Mouse (Mus musculus) CH12F3 (cell line): Measurements from ENCODE around the gene Dusp6.

Experiments used
- in situ Hi-C: fragments of 300-500 bp; cut with MboI; formaldehyde crosslinking; loops from 2 replicates; pipeline ENCODE4 v1.14.3; 2020; ENCODE audit warnings: low sequenced_read_pairs

The Dusp6 gene

GRCm38 (mm10) chr10:99244655-99245260 is 18.3 kb upstream of the Dusp6 start:
- in situ Hi-C loops, result no loop called here

- in situ Hi-C loops, result no loop called here
These were observed 16.1 kb upstream of the Dusp6 start for GRCm38 (mm10) chr10:99246797-99247508.

- in situ Hi-C loops, result no loop called here
These were observed 12.2 kb upstream of the Dusp6 start for GRCm38 (mm10) chr10:99250874-99251281.

GRCm38 (mm10) chr10:99253412-99253811 is 9.6 kb upstream of the Dusp6 start:
- in situ Hi-C loops, result no loop called here

- in situ Hi-C loops, result no loop called here
These were observed 7.0 kb upstream of the Dusp6 start for GRCm38 (mm10) chr10:99255830-99256570.

- in situ Hi-C loops, result no loop called here
These were observed 5.5 kb upstream of the Dusp6 start for GRCm38 (mm10) chr10:99257531-99257930.

- in situ Hi-C loops, result no loop called here
These were observed 3.2 kb upstream of the Dusp6 start for GRCm38 (mm10) chr10:99259840-99260239.

GRCm38 (mm10) chr10:99261151-99261635 is 1.8 kb upstream of the Dusp6 start:
- in situ Hi-C loops, result no loop called here

GRCm38 (mm10) chr10:99261636-99262318 is 1.3 kb upstream of the Dusp6 start:
- in situ Hi-C loops, result no loop called here

- in situ Hi-C loops, result no loop called here
These were observed 638 bp upstream of the Dusp6 start for GRCm38 (mm10) chr10:99262319-99262866.

- in situ Hi-C loops, result no loop called here
These were observed 589 bp downstream of the Dusp6 start for GRCm38 (mm10) chr10:99263419-99264221.

GRCm38 (mm10) chr10:99264301-99265010 is 1.4 kb downstream of the Dusp6 start:
- in situ Hi-C loops, result no loop called here

GRCm38 (mm10) chr10:99265011-99265694 is 2.1 kb downstream of the Dusp6 start:
- in situ Hi-C loops, result no loop called here

- in situ Hi-C loops, result no loop called here
These were observed 3.0 kb downstream of the Dusp6 start for GRCm38 (mm10) chr10:99266025-99266424.

GRCm38 (mm10) chr10:99267621-99268020 is 4.6 kb downstream of the Dusp6 start:
- in situ Hi-C loops, result no loop called here

- in situ Hi-C loops, result no loop called here
These were observed 5.6 kb downstream of the Dusp6 start for GRCm38 (mm10) chr10:99268421-99269300.

GRCm38 (mm10) chr10:99269301-99269701 is 6.3 kb downstream of the Dusp6 start:
- in situ Hi-C loops, result no loop called here

GRCm38 (mm10) chr10:99269704-99270103 is 6.7 kb downstream of the Dusp6 start:
- in situ Hi-C loops, result no loop called here
